Mouse (Mus musculus) limb, embryonic 12.5 days (tissue): ENCODE measurements around the gene Ncoa3. TPM values are rescaled to one million over a fixed set of nuclear protein-coding genes. Genes with fewer than 3 reads are reported as not detected.
A peak's percentile ranks its signal among the peaks of the same experiment; 100 is the strongest.

Experiments
- ATAC-seq: fragments of 200-750 bp; cut with Nextera tagmentation; 2 replicates; pipeline ENCODE4 v1.8.0; 2017; ENCODE audit warnings: low read depth, moderate TSS enrichment; ENCODE audit not compliant: insufficient number of reproducible peaks, insufficient read depth, low FRiP score, low TSS enrichment
- H3K27ac ChIP-seq: fragments of 300-500 bp; sonication (generic); 2 replicates; pipeline ENCODE4 v1.5.1; 2016; ENCODE audit warnings: mild to moderate bottlenecking, moderate library complexity
- H3K27me3 ChIP-seq: fragments of 300-500 bp; sonication (generic); 2 replicates; pipeline ENCODE4 v1.6.1; 2016; ENCODE audit warnings: mild to moderate bottlenecking, moderate library complexity
- H3K36me3 ChIP-seq: fragments of 300-500 bp; sonication (generic); 2 replicates; pipeline ENCODE4 v1.6.1; 2016; ENCODE audit warnings: mild to moderate bottlenecking, moderate library complexity
- H3K4me1 ChIP-seq: fragments of 300-500 bp; sonication (generic); replicated peaks from 2 replicates; pipeline ENCODE4 v1.6.1; 2016
- H3K4me2 ChIP-seq: fragments of 300-500 bp; sonication (generic); 2 replicates; pipeline ENCODE4 v1.6.1; 2016; ENCODE audit warnings: mild to moderate bottlenecking, moderate library complexity
- H3K4me3 ChIP-seq: fragments of 300-500 bp; sonication (generic); replicated peaks from 2 replicates; pipeline ENCODE4 v1.5.1; 2016; ENCODE audit warnings: mild to moderate bottlenecking
- H3K9ac ChIP-seq: fragments of 300-500 bp; sonication (generic); replicated peaks from 2 replicates; pipeline ENCODE4 v1.6.1; 2016; ENCODE audit warnings: mild to moderate bottlenecking, moderate library complexity
- H3K9me3 ChIP-seq: fragments of 300-500 bp; sonication (generic); 2 replicates; pipeline ENCODE4 v1.6.1; 2016; ENCODE audit warnings: mild to moderate bottlenecking, moderate library complexity
- WGBS: fragments of 180-500 bp; shearing (Covaris S2); methylation state at CpG from one replicate; pipeline ENCODE4 v1.1.7; 2016; 5-methylcytosine and 5-hydroxymethylcytosine counted together
- polyA plus RNA-seq: library from polyadenylated mRNA; unstranded; fragments of >200 nt; fragmentation: Nextera tagmentation; extraction: Ambion mirVana; gene quantifications from 2 replicates; pipeline ENCODE4 v1.2.1, GENCODE M21; 2016

Ncoa3 gene
- polyA plus RNA-seq, 1 experiment from 2014 or later = 13.4 TPM

GRCm38 (mm10) chr2:166021642-166022041 lies 29.2 kb downstream of the Ncoa3 start:
- Histone ChIP-seq H3K9ac (no peak overlapping the region), H3K27me3 (no peaks in the 10 kb centered on the region), H3K27ac (no peak overlapping the region), H3K4me3 (no peak overlapping the region), H3K4me1 (peaks cover 8% of the 10 kb centered on the region), H3K9me3 (no peaks in the 10 kb centered on the region), H3K4me2 (no peak overlapping the region), H3K36me3 (no peaks in the 10 kb centered on the region)
- 50% methylated on average over 3 of the region's 3 CpGs for WGBS
- no peak for ATAC-seq

GRCm38 (mm10) chr2:166022327-166022726 lies 29.9 kb downstream of the Ncoa3 start:
- H3K4me3 ChIP-seq = no peak overlapping the region
- no peaks in the 10 kb centered on the region for H3K36me3 ChIP-seq
- no peak overlapping the region for H3K27ac ChIP-seq
- WGBS = 61% methylated on average over 8 of the region's 8 CpGs
- no peaks in the 10 kb centered on the region for H3K27me3 ChIP-seq
- no peak overlapping the region for H3K9ac ChIP-seq
- ATAC-seq = no peak
- no peaks in the 10 kb centered on the region for H3K9me3 ChIP-seq
- H3K4me2 ChIP-seq = no peak overlapping the region
- H3K4me1 ChIP-seq = peaks cover 8% of the 10 kb centered on the region

GRCm38 (mm10) chr2:166024079-166024478 lies 31.6 kb downstream of the Ncoa3 start:
- no peak overlapping the region for H3K9ac ChIP-seq
- no peaks in the 10 kb centered on the region for H3K9me3 ChIP-seq
- no peak overlapping the region for H3K4me3 ChIP-seq
- H3K27me3 ChIP-seq = no peaks in the 10 kb centered on the region
- H3K4me1 ChIP-seq = peaks cover 8% of the 10 kb centered on the region
- H3K4me2 ChIP-seq = no peak overlapping the region
- no peak for ATAC-seq
- no peak overlapping the region for H3K27ac ChIP-seq
- WGBS = 85% methylated on average over 3 of the region's 3 CpGs
- H3K36me3 ChIP-seq = no peaks in the 10 kb centered on the region

DNA sequence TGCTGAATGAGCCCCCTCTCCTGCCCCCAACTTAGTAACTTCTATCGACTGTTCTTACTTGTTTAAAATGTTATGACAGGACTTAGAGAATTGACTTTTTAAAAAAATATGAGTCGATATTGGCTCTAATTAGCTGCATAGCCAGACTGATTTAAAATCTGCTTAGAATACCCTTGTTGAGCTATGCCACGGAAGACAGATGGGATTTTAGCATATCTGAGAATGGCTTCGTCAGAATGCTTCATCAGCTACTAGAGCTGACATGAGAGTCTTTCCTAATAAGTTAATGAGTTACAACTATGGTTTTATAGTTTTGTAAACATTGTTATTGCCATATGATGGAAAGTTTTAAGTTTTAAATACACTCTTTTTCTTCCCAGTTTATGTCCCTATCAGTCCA lies 32.2 kb downstream of the Ncoa3 start:
- Histone ChIP-seq H3K9ac (no peak overlapping the region), H3K4me1 (peaks cover 12% of the 10 kb centered on the region), H3K4me3 (no peak overlapping the region), H3K9me3 (no peaks in the 10 kb centered on the region), H3K36me3 (no peaks in the 10 kb centered on the region), H3K27ac (no peak overlapping the region), H3K27me3 (no peaks in the 10 kb centered on the region), H3K4me2 (no peak overlapping the region)
- WGBS = 83% methylated on average over 4 of the region's 4 CpGs
- no peak for ATAC-seq

DNA sequence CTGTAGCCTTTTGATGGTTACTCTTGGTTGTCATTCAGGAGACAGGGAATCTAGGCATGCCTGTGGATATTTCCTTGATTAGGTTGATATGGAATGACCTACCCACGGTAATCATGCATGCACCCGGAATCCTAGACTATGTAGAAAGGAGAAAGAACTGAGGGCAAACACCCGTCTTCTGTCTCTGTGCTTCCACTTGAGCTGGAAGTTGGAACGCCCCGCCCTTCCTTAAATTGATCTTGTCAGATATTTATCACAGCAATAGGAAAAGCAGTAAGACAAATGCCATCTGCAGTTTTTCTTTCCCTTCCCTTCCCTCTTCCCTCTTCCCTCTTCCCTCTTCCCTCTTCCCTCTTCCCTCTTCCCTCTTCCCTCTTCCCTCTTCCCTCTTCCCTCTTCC lies 33.5 kb downstream of the Ncoa3 start:
- H3K27me3 ChIP-seq = no peaks in the 10 kb centered on the region
- H3K4me1 ChIP-seq = peaks cover 20% of the 10 kb centered on the region
- 88% methylated on average over 5 of the region's 5 CpGs for WGBS

DNA sequence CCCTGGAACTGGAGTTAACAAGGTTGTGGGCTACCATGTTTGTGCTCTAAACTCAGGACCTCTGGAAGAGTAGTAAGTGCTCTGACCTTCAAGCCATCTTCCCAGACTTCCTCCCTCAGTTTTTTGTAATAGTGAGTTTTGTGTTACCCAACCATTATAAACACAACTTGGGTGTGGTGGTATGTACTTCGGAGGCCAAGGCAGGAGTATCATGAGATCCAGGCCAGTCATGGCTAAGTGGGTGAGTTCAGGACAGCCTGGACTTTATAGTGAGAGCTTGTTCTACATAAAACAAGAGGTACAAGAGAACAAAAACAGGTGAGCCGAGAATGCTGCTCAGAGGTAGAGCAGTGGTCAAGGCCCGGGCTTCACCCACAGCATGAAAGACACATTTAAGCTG lies 35.4 kb downstream of the Ncoa3 start:
- Histone ChIP-seq H3K9me3 (no peaks in the 10 kb centered on the region), H3K4me3 (no peak overlapping the region), H3K9ac (no peak overlapping the region), H3K36me3 (no peaks in the 10 kb centered on the region), H3K4me2 (no peak overlapping the region), H3K27me3 (no peaks in the 10 kb centered on the region), H3K4me1 (peaks cover 32% of the 10 kb centered on the region), H3K27ac (no peak overlapping the region)
- no peak for ATAC-seq
- WGBS = 91% methylated on average over 3 of the region's 3 CpGs

More for the DNA sequence above, 33.5 kb downstream of the Ncoa3 start:
- Histone ChIP-seq H3K9me3 (no peaks in the 10 kb centered on the region), H3K9ac (no peak overlapping the region), H3K4me3 (no peak overlapping the region), H3K27ac (no peak overlapping the region), H3K36me3 (no peaks in the 10 kb centered on the region), H3K4me2 (no peak overlapping the region)
- no peak for ATAC-seq

GRCm38 (mm10) chr2:166029232-166029631 lies 36.8 kb downstream of the Ncoa3 start:
- Histone ChIP-seq H3K9me3 (no peaks in the 10 kb centered on the region), H3K4me3 (no peak overlapping the region), H3K27ac (no peak overlapping the region), H3K4me1 (peaks cover 33% of the 10 kb centered on the region), H3K36me3 (no peaks in the 10 kb centered on the region), H3K9ac (no peak overlapping the region), H3K27me3 (no peaks in the 10 kb centered on the region), H3K4me2 (no peak overlapping the region)
- no peak for ATAC-seq
- 68% methylated on average over 4 of the region's 4 CpGs for WGBS

DNA sequence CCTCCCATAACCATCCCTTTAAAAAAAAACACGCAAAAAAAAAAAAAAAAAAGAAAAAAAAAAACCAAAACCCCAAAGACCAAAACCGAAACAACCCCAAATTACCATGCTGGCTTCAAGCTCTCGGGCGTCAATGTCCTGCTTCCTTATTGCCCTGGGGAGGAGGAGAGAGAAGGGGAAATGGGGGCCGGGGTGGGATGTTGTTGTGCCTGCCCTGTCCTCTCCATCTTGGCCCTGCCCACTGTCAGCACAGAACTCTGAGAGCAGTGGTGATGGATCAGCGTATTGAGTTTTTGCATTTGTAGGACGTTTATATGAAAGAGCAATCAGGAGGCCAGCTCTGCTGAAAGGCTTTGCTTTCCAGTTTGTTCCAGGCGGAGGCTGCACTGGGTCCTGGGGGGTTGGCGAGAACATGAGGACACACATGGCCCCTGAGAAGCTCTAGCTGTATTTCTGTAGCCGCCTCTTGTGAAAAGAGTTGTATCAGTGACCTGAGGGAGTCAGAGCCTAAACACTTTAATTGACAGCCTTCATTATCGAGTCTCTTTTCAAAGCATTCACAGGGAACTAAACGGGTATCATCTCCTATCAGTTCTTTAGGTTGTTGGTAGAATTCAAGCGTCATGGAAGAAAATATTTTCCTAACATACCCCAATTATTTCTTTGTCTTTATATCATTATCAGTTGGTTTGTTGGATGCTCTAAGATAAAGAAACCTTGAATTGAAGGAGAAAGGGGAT lies 38.0 kb downstream of the Ncoa3 start:
- Histone ChIP-seq H3K9me3 (no peaks in the 10 kb centered on the region), H3K9ac (no peak overlapping the region), H3K27me3 (no peaks in the 10 kb centered on the region), H3K27ac (peak overlapping the region; percentile 82), H3K4me1 (peaks cover 33% of the 10 kb centered on the region), H3K4me3 (peak overlapping the region; percentile 14; the same call in 1 of the 2 replicates), H3K36me3 (no peaks in the 10 kb centered on the region), H3K4me2 (peak overlapping the region; percentile 53)
- 4% methylated on average over 13 of the region's 13 CpGs for WGBS
- no peak for ATAC-seq

- H3K4me2 ChIP-seq = peak overlapping the region; percentile 53
- peaks cover 33% of the 10 kb centered on the region for H3K4me1 ChIP-seq
- no peak overlapping the region; the same call in 1 of the 2 replicates for H3K4me3 ChIP-seq
- WGBS = 16% methylated on average over 7 of the region's 7 CpGs
- H3K27me3 ChIP-seq = no peaks in the 10 kb centered on the region
- no peaks in the 10 kb centered on the region for H3K9me3 ChIP-seq
- no peaks in the 10 kb centered on the region for H3K36me3 ChIP-seq
- H3K27ac ChIP-seq = peak overlapping the region; percentile 82
- H3K9ac ChIP-seq = no peak overlapping the region
- peak; percentile 97 for ATAC-seq
Measured at GRCm38 (mm10) chr2:166031120-166031929, 38.9 kb downstream of the Ncoa3 start.

DNA sequence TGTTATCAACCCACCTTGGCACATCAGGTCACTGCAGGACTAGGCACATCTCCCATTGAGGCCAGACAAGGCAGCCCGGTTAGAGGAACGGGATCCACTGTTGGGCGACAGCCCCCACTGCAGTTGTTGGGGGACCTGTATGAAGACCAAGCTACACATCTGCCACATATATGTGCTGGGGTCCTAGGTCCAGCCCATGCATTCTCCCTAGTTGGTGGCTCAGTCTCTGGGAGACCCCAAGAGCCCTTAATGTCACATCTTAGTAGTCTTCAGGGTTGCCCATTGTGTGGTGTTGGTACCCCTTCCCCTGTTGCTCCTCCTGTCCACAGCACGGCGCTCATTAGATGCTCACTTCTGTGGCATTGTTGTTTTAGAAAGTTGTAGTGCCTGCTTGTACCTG lies 40.2 kb downstream of the Ncoa3 start:
- H3K9ac ChIP-seq = no peak overlapping the region
- no peak overlapping the region for H3K4me2 ChIP-seq
- 88% methylated on average over 5 of the region's 5 CpGs for WGBS
- ATAC-seq = no peak
- no peak overlapping the region for H3K27ac ChIP-seq
- H3K9me3 ChIP-seq = no peaks in the 10 kb centered on the region
- no peaks in the 10 kb centered on the region for H3K27me3 ChIP-seq
- H3K4me3 ChIP-seq = no peak overlapping the region
- H3K4me1 ChIP-seq = peaks cover 33% of the 10 kb centered on the region
- no peaks in the 10 kb centered on the region; the same call in 1 of the 2 replicates for H3K36me3 ChIP-seq

- H3K27me3 ChIP-seq = no peaks in the 10 kb centered on the region
- no peak overlapping the region for H3K4me3 ChIP-seq
- 0 out of 2 replicates have a peak overlapping the region, but pooled peaks have one; percentile 41 for H3K27ac ChIP-seq
- WGBS = 76% methylated on average over 3 of the region's 3 CpGs
- H3K9ac ChIP-seq = no peak overlapping the region
- H3K4me2 ChIP-seq = no peak overlapping the region
- no peak for ATAC-seq
- H3K4me1 ChIP-seq = peaks cover 26% of the 10 kb centered on the region
- H3K36me3 ChIP-seq = no peaks in the 10 kb centered on the region; the same call in 1 of the 2 replicates
- H3K9me3 ChIP-seq = no peaks in the 10 kb centered on the region
Measured at GRCm38 (mm10) chr2:166034967-166035490, 42.6 kb downstream of the Ncoa3 start.
